Mouse (Mus musculus): ENCODE measurements at regions not wholly inside any gene's neighbourhood (a gene's known extent, or its start where the extent isn't known, plus 50 kb on each side); places are given as distances from the start of the nearest gene placed in this dataset.

DNA sequence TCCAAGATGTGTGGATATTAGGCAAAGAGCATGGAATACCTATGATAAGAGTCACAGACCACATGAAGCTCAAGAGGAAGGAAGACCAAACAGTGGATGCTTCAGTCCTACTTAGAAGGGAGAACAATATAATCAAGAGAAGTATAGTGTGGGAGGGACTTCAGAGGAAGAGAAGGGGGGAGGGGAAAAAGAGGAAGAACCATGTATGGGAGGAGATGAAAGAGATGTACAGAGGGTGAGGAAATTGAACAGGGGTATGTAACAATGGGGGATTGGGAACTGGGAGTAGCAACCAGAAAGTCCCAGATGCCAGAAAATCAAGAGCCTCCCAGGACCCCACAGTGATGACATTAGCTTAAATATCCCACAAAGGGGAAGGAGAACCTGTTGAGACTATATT lies 120.2 kb upstream of the Inhba start:
- TF ChIP-seq CTCF (IDR thresholded peaks at IDR 0.05; ENCODE audit: low read depth) = no peak
- no peak for TF ChIP-seq EP300 (IDR thresholded peaks at IDR 0.05; ENCODE audit: low read depth)

Data from liver, embryonic 14.5 days (tissue).